Mouse (Mus musculus) heart, postnatal 0 days (tissue): ENCODE data around the gene Pex14.

Experiments used
- CTCF ChIP-seq: IDR thresholded peaks from 2 replicates; pipeline ENCODE4 v1.5.1; 2016; ENCODE audit warnings: antibody characterized with exemption, control low read depth, low read depth
- EP300 ChIP-seq: IDR thresholded peaks from 2 replicates; pipeline ENCODE4 v1.6.1; 2016; ENCODE audit warnings: antibody characterized with exemption, low read depth

DNA sequence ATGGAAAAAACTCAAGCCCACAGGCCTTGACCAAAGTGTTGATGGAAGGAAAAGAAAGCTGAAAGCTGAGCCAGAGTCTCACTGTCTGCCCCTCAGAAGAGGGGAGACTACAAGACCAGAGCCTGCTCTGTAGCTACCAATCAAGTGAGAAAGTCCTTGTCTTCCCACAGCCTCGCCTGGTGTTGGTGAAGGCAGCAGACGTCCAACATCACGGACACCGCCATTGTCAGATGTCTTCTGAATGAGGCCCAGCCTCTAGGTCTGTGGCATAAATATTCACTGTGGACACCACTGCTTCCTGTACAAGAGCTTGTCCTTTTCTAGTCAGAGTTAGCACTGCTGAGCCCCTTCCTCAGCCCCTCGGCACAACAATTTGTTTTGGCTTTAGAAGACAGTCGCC lies 80.2 kb downstream of the Pex14 start:
- TF ChIP-seq CTCF (no peak), EP300 (no peak)
